Mouse (Mus musculus) T-helper 2 cell (primary cell): ENCODE data around the gene Ppia.
"Not testable (repeated sequence)": the region's sequence is repeated elsewhere in the genome, so short reads cannot be mapped to it uniquely, and the experiment has no call there.

Experiments
- in situ Hi-C: fragments of 300-600 bp; cut with MboI, MseI; formaldehyde crosslinking; loops from one replicate; pipeline ENCODE4 v1.15.1; 2025; ENCODE audit warnings: high pct_unique_total_duplicates

Gene Ppia

DNA sequence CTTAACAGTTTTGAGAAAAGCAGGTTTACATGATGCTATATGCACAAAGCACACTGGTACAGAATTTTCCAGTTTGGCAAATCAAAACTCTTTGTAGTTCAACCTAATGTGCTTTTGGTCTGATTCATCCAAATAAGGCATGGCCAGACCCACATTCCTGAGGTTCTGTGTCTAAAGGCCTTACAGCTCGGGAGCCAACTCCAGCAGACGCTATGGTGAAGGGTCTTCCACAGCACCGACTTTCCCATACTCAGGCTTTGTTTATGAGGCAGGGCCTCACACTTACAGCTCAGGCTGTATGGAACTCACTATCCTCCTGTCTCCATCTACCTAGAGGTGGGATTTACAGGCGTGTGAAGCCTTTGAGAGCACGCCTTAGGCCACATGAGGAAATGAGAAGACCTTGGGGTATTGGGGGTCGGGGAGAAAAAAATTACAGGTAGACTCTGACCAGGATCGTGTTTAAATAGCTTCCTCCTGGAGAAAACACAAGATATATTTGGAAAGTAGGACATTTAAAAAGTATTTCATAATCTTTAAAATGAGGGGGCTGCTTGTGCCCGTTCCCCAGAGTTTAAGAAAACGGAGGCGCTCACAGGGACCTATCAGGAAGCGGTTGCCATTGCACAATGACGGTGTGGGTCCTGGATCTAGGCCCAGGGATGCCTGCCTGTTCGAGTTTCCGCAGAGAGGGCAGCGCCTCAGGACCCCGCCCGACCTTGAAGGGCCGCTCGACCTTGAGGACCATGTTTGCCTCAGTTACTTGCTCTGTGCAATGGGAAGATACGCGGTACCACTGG is at the start of gene Ppia:
Gene Ppia, plus strand, starts transcription at position 693 of the 800 bp plus-strand sequence.
- in situ Hi-C loops: no loop called here

DNA sequence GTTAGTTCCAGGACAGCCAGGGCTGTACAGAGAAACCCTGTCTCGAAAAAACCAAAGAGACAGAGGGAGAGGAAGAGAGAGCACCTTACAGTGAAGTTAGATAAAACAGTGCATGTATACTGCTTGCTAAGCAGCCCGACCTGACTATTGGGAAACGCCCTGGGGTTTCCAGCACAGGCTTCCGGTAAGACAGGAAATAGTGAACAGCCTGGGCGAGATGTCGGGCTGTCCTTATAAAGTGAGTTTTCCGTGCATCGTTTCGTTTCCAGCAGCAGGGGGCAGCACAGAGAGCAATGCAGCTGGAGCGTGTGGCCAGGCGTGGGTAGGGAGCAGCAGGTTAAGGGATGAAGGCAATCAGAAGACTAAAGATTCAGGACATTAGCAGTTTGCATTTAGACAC is 49.4 kb upstream of the Ppia start:
- in situ Hi-C loops: no loop called here

DNA sequence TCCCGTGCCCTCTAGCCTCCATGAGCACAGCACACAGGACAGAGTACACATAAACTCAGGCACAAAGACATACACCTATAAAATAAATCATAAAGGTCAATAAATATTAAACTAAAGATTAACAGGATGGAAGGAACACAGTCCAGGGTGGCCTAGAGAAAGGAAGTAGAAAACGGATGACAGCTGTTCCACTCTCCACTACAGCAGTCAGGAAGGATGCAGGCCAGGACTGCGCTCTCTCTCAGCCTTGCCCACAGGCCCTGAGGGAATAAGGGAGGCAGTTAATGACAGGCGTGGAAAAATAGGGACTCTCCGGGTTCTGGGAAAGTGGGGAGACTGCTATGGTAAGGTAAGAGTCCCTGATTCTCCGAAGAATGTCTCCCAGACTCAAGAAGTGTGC is 48.8 kb upstream of the Ppia start:
- in situ Hi-C loops: no loop called here

DNA sequence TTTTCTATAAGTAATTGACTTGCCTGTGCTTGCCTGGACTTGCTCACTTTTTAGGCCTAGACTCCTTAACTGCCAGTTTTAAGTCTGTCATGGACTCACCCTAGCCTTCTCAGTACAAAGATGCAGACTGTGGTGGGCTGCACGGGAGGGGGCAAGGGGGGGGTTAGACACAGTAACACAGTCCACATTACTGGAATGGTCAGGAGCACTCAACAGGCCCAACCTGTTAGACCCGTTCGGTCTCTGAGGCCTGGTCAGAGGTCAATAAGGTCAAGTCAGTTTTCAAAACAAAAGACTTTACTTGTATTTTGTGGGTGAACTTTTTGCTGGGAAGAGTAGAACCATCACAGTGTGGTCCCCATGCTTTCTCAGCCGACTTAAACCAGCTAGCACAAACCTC is 48.1 kb upstream of the Ppia start:
- in situ Hi-C loops: no loop called here

- in situ Hi-C loops: not testable (repeated sequence)
These were observed 47.3 kb upstream of the Ppia start for GRCm38 (mm10) chr11:6367986-6368385.

DNA sequence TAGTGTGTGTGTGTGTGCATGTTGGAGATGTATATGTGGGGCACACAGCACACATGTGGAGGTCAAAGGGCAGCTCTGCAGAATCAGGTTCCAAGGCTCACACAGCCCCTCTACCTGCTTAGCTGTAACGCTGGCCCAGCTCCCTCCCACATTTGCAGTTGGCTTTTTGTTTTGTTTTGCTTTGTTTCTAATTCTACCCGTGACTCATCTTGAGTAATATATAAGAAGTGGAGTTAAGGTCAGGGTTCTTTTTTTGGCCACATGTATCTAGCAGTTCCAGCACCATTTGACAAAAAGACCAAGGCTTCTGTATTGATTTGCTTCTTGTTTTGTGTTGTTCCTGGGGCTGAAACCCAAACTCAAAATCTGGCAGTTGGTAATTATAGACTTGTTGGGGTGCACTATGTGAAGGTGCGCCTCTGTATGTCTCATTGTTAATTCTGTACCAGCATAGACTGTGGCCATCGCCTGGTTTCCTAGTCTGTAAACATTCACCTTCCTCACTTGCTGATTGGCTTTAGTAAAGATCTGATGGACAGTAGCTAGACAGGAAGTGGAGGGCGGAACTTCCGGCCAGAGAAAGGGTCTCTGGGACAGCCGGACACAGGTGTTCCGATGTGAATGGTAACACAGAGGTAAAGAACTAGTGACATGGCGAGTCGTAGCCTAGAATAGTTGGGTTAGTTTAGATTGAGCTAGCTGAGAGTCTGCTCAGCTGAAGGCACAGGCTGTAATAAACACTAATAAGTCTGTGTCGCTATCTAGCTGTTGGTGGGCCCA is 43.7 kb upstream of the Ppia start:
- in situ Hi-C loops: no loop called here

DNA sequence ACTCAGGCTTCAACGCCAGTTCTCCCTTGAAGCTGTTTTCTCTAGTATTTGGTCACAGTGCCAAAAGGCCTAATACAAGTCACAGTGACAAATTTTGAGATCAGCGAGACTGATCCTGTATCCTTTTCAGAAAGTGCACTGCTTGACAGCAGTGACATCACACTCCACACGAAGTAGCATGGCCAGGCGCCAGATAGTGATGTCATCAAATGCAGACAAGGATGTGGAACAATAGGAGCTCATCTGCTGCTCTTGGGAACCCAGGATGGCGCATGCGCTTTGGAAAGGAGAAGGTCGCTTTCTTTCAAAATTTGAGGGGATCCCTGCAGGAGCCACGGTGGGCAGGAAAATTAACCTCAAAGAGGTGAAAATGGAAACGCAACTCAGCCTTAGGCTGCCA is 42.5 kb upstream of the Ppia start:
- in situ Hi-C loops: no loop called here

DNA sequence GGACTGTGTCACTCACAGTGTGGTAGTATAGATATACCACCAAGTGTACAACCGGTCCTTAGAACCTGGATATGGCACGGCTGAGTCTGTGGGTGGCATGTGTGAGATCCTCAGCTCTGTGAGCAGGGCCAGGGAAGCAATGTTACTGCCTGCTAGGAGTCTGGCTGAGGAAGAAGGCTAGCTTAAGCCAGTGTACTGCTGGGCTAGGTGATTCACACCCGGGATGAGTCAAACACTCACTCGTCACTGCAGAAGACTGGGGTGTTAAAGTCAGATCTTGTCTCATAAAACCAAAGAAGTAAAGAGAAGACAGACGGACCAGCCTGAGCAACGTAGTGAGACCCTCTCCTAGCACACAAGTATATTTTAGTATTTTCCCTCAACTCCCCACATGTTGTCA is 34.3 kb upstream of the Ppia start:
- in situ Hi-C loops: no loop called here

GRCm38 (mm10) chr11:6388126-6388725 is 27.0 kb upstream of the Ppia start:
- in situ Hi-C loops: no loop called here

DNA sequence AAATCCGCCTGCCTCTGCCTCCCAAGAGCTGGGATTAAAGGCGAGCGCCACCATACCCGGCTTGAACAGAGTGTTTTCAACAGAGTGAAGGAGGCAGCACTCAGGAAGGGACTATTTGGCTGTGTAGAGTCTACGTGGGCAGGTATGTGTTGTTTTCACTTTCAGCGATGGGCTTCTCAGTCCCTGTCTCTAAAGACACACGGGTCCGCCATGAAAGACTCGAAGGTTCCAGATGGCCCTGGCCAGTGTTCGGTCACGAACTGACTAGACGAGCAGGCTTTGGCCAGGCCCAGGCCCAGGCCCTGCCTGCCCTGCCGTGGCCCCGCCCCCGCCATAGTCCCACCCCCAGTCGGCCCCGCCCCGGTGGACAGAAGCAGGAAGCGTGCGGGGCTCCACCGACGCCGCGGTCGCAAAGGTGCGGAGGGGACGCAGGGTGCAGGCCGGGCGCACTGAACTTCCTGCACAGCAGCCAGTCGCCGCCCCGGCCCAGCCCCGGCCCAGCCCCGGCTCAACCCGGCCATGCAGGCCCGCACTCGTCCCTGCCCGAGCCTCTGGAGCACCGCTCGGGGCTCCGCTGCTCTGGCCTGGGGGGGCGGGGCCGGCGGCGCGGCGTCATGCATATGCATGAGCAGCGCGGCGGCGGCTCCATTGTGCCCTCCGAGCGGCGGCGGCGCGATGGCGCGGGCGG is 26.4 kb upstream of the Ppia start, which contains the start of gene Zmiz2:
Gene Zmiz2, plus strand, starts transcription at position 349 of the 688 bp plus-strand sequence.
- in situ Hi-C loops: no loop called here

- in situ Hi-C loops: no loop called here
These were observed 25.7 kb upstream of the Ppia start for GRCm38 (mm10) chr11:6389483-6389921.

- in situ Hi-C loops: no loop called here
These were observed 24.7 kb upstream of the Ppia start for GRCm38 (mm10) chr11:6390376-6391053.

GRCm38 (mm10) chr11:6391516-6392276 is 23.5 kb upstream of the Ppia start:
- in situ Hi-C loops: no loop called here

- in situ Hi-C loops: no loop called here
These were observed 22.4 kb upstream of the Ppia start for GRCm38 (mm10) chr11:6392857-6393256.

GRCm38 (mm10) chr11:6393866-6394265 is 21.4 kb upstream of the Ppia start:
- in situ Hi-C loops: no loop called here

DNA sequence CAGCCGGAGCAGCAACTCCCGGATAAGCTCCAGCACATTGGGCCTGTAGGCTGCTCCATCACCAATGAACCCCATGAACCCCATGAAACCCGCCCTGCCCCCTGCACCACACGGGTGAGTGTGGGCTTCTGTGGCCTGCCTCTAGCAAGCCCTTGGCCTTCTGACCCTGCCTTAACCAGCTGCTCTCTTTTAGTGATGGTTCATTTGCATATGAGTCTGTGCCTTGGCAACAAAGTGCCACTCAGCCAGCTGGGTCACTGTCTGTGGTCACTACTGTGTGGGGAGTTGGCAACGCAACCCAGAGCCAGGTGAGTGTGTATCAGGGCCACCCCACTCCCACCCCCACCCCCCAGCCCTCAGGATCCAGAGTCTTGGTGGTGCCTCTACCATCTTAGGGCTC is 19.7 kb upstream of the Ppia start:
- in situ Hi-C loops: no loop called here

- in situ Hi-C loops: no loop called here
These were observed 17.1 kb upstream of the Ppia start for GRCm38 (mm10) chr11:6398141-6398540.

DNA sequence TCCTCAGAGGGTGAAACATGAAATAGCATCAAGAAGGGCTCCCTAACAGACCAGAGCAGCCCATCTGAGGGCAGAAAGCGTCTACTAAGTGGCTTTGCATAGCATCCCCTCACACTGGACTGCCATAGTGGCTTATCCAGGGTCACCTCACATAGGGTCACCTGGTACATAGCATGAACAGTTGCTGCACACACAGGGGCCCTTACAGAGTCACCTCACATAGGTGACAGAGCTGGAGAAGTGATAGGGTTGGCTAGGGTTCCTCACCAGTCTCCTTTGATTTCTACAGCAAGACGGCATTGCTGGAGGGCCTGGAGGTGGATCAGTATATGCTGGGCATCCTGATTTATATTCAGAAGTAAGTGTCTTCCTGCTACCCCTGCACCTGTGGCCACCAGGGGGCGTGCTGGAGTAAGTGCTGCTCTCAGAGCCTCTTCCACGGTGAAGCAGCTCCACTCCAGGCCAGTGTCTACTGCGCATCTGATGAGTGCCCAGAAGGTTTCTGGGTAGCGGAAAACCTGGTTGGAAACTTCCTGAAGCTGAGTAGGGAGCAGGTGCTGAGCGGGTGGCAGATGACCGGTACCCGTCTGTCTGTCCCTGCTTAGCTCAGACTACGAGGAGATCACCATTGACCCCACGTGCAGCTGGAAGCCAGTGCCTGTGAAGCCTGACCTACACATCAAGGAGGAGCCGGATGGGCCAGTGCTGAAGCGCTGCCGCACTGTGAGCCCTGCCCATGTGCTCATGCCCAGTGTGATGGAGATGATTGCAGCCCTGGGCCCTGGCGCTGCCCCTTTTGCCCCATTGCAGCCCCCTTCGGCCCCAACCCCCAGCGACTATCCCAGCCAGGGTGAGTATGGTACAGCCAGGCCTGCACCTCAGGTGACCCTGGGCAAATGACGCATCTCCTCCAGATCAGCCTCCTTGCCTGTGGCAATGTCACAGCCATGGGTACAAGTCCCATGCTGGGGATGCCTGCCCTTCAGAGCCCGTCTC is 12.4 kb upstream of the Ppia start:
- in situ Hi-C loops: no loop called here

- in situ Hi-C loops: no loop called here
These were observed 11.3 kb upstream of the Ppia start for GRCm38 (mm10) chr11:6403830-6404405.
